Mouse (Mus musculus) midbrain, embryonic 10.5 days (tissue): Measurements from ENCODE around the gene Tns1. TPM values are rescaled to one million over a fixed set of nuclear protein-coding genes. Genes with fewer than 3 reads are reported as not detected.
A peak's percentile ranks its signal among the peaks of the same experiment; 100 is the strongest.

ENCODE experiments used
- DNase-seq: peaks from one replicate; pipeline ENCODE4 v3.0.0-alpha.2; 2017; ENCODE audit warnings: low spot score
- H3K27ac ChIP-seq: fragments of 300-500 bp; sonication (generic); replicated peaks from 2 replicates; pipeline ENCODE4 v1.5.1; 2016; ENCODE audit warnings: mild to moderate bottlenecking
- H3K27me3 ChIP-seq: fragments of 300-500 bp; sonication (generic); 2 replicates; pipeline ENCODE4 v1.6.1; 2016; ENCODE audit warnings: low read depth, mild to moderate bottlenecking; ENCODE audit not compliant: poor library complexity, severe bottlenecking
- H3K36me3 ChIP-seq: fragments of 300-500 bp; sonication (generic); 2 replicates; pipeline ENCODE4 v1.6.1; 2016; ENCODE audit warnings: mild to moderate bottlenecking, moderate library complexity
- H3K4me1 ChIP-seq: fragments of 300-500 bp; sonication (generic); 2 replicates; pipeline ENCODE4 v1.6.1; 2016
- H3K4me3 ChIP-seq: fragments of 300-500 bp; sonication (generic); 2 replicates; pipeline ENCODE4 v1.5.1; 2016; ENCODE audit warnings: mild to moderate bottlenecking, moderate library complexity
- H3K9me3 ChIP-seq: fragments of 300-500 bp; sonication (generic); replicated peaks from 2 replicates; pipeline ENCODE4 v1.6.1; 2016; ENCODE audit warnings: mild to moderate bottlenecking
- WGBS: fragments of 180-500 bp; shearing (Covaris S2); methylation state at CpG from one replicate; pipeline ENCODE4 v1.1.7; 2016; 5-methylcytosine and 5-hydroxymethylcytosine counted together
- polyA plus RNA-seq: library from polyadenylated mRNA; unstranded; fragments of >200 nt; fragmentation: Nextera tagmentation; extraction: Ambion mirVana; gene quantifications from 2 replicates; pipeline ENCODE4 v1.2.1, GENCODE M21; 2016

Gene Tns1
- polyA plus RNA-seq, 1 experiment from 2014 or later, result 10.3 TPM

DNA sequence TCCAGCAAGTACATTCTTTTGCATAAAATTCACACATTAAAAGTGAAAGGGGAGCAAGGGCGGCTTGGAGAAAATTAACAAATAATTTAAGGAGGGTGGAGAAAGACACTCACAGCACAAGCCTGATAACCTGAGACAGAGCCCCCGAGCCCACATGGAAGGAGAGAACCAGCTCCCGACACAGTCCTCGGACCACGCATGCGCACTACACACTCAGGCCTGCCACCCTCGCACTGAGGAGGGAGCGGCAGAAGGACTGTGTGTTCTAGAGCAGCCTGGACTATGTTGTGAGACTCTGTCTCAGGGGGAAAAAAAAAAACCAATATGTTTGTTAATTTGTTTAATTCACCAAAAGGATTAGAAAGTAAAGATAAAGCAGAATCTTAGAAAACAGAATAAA is 17.5 kb upstream of the Tns1 start:
- Histone ChIP-seq H3K27ac (no peak overlapping the region), H3K36me3 (no peaks in the 10 kb centered on the region), H3K4me3 (no peak overlapping the region), H3K4me1 (no peaks in the 10 kb centered on the region), H3K27me3 (no peaks in the 10 kb centered on the region), H3K9me3 (no peaks in the 10 kb centered on the region)
- DNase-seq, result no peak
- WGBS, result 83% methylated on average over 8 of the region's 8 CpGs

DNA sequence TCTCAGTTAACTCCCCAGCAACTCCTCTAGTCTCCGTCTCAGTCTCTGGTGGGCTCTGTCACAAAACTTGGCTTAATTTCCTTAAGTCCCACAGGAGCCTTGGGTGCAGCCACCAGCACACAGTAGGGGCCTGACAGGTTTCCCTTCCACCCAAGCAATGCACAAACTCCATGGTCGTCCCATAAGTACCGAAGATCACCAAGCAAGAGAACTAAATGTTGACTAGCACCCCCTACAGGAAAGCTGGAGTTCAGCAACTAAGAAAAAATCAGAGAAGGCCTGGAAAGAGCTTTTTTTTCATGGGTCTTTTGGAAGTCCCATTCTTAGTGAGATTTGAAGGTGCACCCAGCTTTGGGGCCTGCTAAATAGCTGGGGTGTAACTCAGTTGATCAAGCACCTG is 15.2 kb upstream of the Tns1 start:
- Histone ChIP-seq H3K36me3 (no peaks in the 10 kb centered on the region), H3K27ac (no peak overlapping the region), H3K27me3 (no peaks in the 10 kb centered on the region), H3K4me1 (no peaks in the 10 kb centered on the region), H3K4me3 (no peak overlapping the region), H3K9me3 (no peaks in the 10 kb centered on the region)
- 66% methylated on average over 3 of the region's 3 CpGs for WGBS
- no peak for DNase-seq

GRCm38 (mm10) chr1:74135326-74135950 is 11.2 kb upstream of the Tns1 start:
- H3K9me3 ChIP-seq, result no peaks in the 10 kb centered on the region
- no peak overlapping the region for H3K27ac ChIP-seq
- no peaks in the 10 kb centered on the region for H3K4me1 ChIP-seq
- WGBS, result 88% methylated on average over 6 of the region's 6 CpGs
- DNase-seq, result no peak
- no peak overlapping the region for H3K4me3 ChIP-seq
- H3K27me3 ChIP-seq, result no peaks in the 10 kb centered on the region
- H3K36me3 ChIP-seq, result no peaks in the 10 kb centered on the region

- H3K9me3 ChIP-seq, result no peaks in the 10 kb centered on the region
- no peak for DNase-seq
- H3K27me3 ChIP-seq, result no peaks in the 10 kb centered on the region
- H3K4me1 ChIP-seq, result peaks cover 3% of the 10 kb centered on the region; the same call in 1 of the 2 replicates
- H3K27ac ChIP-seq, result no peak overlapping the region
- no peak overlapping the region for H3K4me3 ChIP-seq
- no peaks in the 10 kb centered on the region for H3K36me3 ChIP-seq
- WGBS, result 83% methylated on average over 6 of the region's 6 CpGs
These were observed 9.7 kb upstream of the Tns1 start for GRCm38 (mm10) chr1:74133954-74134353.

DNA sequence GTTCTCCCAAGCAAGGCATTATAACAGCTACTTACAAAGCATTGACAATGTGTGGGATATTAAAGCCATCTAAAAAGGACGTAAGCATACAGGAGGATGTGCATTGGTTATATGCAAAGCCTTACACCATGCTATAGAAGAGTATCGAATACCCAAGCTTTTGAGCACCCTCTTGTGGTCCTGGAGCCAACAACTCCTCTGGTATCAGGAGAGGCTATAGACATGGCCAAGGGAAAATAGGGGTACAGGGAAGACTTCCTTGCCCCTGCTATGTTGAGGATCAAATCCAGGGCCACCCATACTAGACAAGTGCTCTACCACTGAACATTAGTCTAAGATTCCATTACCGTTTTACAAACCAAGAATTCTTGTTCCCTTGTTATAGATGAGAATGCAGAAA is 7.8 kb upstream of the Tns1 start:
- Histone ChIP-seq H3K36me3 (no peaks in the 10 kb centered on the region), H3K9me3 (no peaks in the 10 kb centered on the region), H3K27me3 (peaks cover 5% of the 10 kb centered on the region; the same call in 1 of the 2 replicates), H3K4me1 (peaks cover 4% of the 10 kb centered on the region; the same call in 1 of the 2 replicates), H3K4me3 (no peak overlapping the region), H3K27ac (no peak overlapping the region)
- WGBS, result 75% methylated on average over 3 of the region's 3 CpGs
- no peak for DNase-seq

- 88% methylated on average over 8 of the region's 8 CpGs for WGBS
These were observed 6.8 kb upstream of the Tns1 start for GRCm38 (mm10) chr1:74130883-74131659.

GRCm38 (mm10) chr1:74124991-74125552 is 823 bp upstream of the Tns1 start, which contains the start of gene Rufy4:
Gene Rufy4, plus strand, starts transcription at chr1:74125541.
- Histone ChIP-seq H3K9me3 (no peaks in the 10 kb centered on the region), H3K36me3 (no peaks in the 10 kb centered on the region), H3K27me3 (peaks cover 67% of the 10 kb centered on the region), H3K4me3 (peak within 1 kb of the TSS; percentile 68), H3K4me1 (peaks cover 36% of the 10 kb centered on the region), H3K27ac (peak within 1 kb of the TSS; percentile 79)
- WGBS, result under 1% methylated on average over 12 of the region's 12 CpGs
- peak; percentile 76 for DNase-seq

More at GRCm38 (mm10) chr1:74130883-74131659, 6.8 kb upstream of the Tns1 start:
- peaks cover 4% of the 10 kb centered on the region; the same call in 1 of the 2 replicates for H3K4me1 ChIP-seq
- no peak for DNase-seq
- H3K27me3 ChIP-seq, result peaks cover 9% of the 10 kb centered on the region
- H3K4me3 ChIP-seq, result no peak overlapping the region
- no peaks in the 10 kb centered on the region for H3K9me3 ChIP-seq
- H3K27ac ChIP-seq, result no peak overlapping the region
- no peaks in the 10 kb centered on the region for H3K36me3 ChIP-seq

GRCm38 (mm10) chr1:74123215-74123614 is 1.0 kb downstream of the Tns1 start:
- Histone ChIP-seq H3K36me3 (no peaks in the 10 kb centered on the region), H3K4me3 (peak overlapping the region; percentile 68; the same call in 1 of the 2 replicates), H3K4me1 (peaks cover 33% of the 10 kb centered on the region), H3K27ac (no peak overlapping the region; the same call in 1 of the 2 replicates), H3K27me3 (peaks cover 76% of the 10 kb centered on the region), H3K9me3 (no peaks in the 10 kb centered on the region)
- WGBS, result 59% methylated on average over 8 of the region's 8 CpGs
- no peak for DNase-seq

- no peak overlapping the region; the same call in 1 of the 2 replicates for H3K27ac ChIP-seq
- WGBS, result 70% methylated on average over 9 of the region's 9 CpGs
- peaks cover 33% of the 10 kb centered on the region for H3K4me1 ChIP-seq
- H3K9me3 ChIP-seq, result no peaks in the 10 kb centered on the region
- H3K36me3 ChIP-seq, result no peaks in the 10 kb centered on the region
- peaks cover 71% of the 10 kb centered on the region for H3K27me3 ChIP-seq
- no peak for DNase-seq
- H3K4me3 ChIP-seq, result no peak overlapping the region
These were observed 2.2 kb downstream of the Tns1 start for GRCm38 (mm10) chr1:74121821-74122576.

GRCm38 (mm10) chr1:74121138-74121537 is 3.1 kb downstream of the Tns1 start:
- Histone ChIP-seq H3K27me3 (peaks cover 68% of the 10 kb centered on the region), H3K4me3 (no peak overlapping the region), H3K27ac (no peak overlapping the region), H3K9me3 (no peaks in the 10 kb centered on the region), H3K4me1 (peaks cover 33% of the 10 kb centered on the region), H3K36me3 (no peaks in the 10 kb centered on the region)
- 84% methylated on average over 7 of the region's 7 CpGs for WGBS
- no peak for DNase-seq

DNA sequence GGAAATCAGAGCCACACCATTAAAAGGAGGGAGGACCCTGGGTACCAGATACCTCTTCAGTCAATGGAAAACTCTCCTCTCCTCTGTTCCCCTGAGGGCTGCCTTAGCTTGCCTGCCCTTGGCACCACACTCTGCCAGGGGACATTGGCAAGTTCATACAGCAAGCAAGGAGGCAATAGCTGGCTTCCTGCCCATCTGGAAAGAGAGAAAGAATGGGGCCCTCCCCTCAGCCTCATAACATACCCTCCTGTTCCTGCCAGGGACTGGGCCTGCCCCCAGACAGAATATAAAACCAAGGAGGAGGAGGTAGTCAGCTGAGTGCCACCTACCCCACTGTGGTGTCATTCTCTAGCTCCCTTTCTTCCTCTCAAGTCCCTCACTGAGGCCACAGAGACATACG is 5.1 kb downstream of the Tns1 start:
- 79% methylated on average over 1 of the region's 1 CpGs for WGBS
- Histone ChIP-seq H3K4me3 (no peak overlapping the region), H3K4me1 (peaks cover 19% of the 10 kb centered on the region), H3K36me3 (no peaks in the 10 kb centered on the region), H3K27me3 (peaks cover 48% of the 10 kb centered on the region), H3K27ac (no peak overlapping the region), H3K9me3 (no peaks in the 10 kb centered on the region)
- DNase-seq, result no peak

GRCm38 (mm10) chr1:74117876-74118275 is 6.4 kb downstream of the Tns1 start:
- Histone ChIP-seq H3K4me1 (peaks cover 21% of the 10 kb centered on the region), H3K27me3 (peaks cover 40% of the 10 kb centered on the region), H3K36me3 (no peaks in the 10 kb centered on the region), H3K27ac (no peak overlapping the region), H3K4me3 (no peak overlapping the region), H3K9me3 (no peaks in the 10 kb centered on the region)
- WGBS, result 92% methylated on average over 6 of the region's 6 CpGs
- DNase-seq, result no peak
